Mouse (Mus musculus): Measurements from ENCODE around the gene Olfr656.

DNA sequence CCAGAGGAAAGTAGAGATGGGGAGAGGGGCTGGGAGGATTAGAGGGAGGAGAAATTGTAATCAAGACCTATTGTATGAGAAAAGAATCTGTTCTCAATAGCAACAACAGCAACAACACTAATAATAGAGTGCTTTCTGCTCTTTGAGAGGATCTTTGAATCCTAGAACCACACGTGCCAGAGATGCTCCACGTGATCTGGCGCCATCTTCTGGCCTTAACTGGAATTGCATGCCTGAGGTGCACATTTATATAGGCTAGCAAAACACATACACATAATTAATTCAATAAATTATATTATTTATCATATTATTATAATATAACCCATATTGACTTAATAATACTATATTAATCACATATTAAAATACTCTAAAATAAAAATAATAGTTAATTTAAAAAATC lies 10.6 kb upstream of the Olfr656 start:
- peak; percentile 67; the same call in 1 of the 2 replicates for TF ChIP-seq CTCF (IDR thresholded peaks at IDR 0.05; ENCODE audit: low read depth, low read length)
- no peak for TF ChIP-seq POLR2A (IDR thresholded peaks at IDR 0.05; ENCODE audit: extremely low read depth, insufficient read depth, low read length)

All from liver, adult 2 months (tissue).